Mouse (Mus musculus): ENCODE results near the gene Igfbpl1. TPM values are rescaled to one million over a fixed set of nuclear protein-coding genes. Genes with fewer than 3 reads are reported as not detected.

Igfbpl1 gene
- total RNA-seq, 1 experiment: 4.1 TPM

DNA sequence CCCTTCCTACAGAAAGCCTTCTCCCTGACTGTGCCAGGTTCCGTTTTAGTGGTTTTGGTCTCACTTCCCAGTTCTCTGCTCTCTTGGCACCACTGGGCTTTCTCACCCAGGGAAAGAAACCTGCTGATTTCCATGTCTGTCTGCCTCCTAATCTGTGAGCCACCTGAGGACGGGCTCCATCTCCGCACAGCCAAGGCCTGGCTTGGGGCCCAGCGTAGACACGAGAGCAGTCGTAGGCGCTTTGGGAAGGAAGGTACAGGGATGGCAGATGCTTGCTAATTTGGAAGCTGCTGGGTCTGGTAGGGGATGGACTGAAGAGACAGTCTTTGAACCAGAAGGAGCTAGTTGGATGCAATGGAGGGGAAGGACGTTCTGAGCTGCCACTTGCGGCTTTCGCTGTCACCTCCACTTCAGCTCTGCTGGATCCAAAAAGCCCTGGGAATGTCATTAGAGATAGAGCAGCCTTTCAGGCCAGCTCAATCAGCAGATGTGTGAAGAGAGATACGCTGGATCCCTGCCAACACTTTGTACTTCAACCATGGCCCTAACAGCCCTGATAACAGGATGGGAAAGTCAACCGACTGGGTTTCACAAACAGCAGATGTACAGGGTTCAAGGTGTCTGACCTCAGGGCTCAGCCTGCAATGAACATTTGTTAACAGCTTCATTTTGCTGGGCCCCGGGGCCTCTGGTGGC is 37.3 kb downstream of the Igfbpl1 start:
- in situ Hi-C loops (cut with MboI; ENCODE audit: low sequenced_read_pairs in 2 of 2, unreplicated experiment in 2 of 2): loop anchor here in 1 of 2 experiments (25.0 kb wide), 1 partner anchor 377 kb away; the partner anchor contains the start of gene Slc25a51
- no peak overlapping the region for H3K4me3 ChIP-seq (ENCODE audit: insufficient read depth in 1 of 2, low read depth in 1 of 2, low read length in 2 of 2, poor library complexity in 1 of 2, severe bottlenecking in 1 of 2)

DNA sequence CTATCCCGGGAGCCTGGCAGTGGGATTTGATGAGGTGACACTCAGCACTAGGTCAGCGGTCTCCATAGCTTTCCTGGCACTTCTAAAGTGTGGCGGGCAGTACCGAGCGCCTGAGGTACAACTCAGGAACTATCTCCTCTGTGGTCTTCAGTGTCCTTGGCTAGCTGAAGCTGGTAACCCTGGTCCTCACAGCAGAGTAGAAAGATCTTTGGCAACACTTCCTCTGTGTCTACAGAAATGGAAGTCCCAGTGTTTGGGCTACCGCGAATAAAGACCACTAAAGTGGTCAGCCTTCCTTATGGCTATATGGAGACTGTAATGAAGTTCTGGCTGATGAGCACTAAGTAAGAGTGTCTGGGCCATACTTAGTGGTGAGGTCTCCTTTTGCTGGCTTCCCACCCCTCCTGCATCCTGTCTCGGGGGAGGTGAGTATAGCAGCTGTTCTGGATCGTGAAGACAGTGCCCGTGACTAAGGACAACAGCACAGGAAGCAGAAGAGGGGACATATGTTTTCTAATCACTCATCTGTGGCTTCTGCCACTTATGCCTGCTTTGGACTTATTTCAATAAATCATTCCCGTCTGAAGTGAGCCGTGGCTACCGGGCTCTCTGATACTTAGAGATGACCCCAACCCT is 38.2 kb downstream of the Igfbpl1 start:
- Histone ChIP-seq H3K27ac (ENCODE audit: insufficient read depth, low read depth, low read length, poor library complexity, severe bottlenecking) (no peak overlapping the region), H3K9ac (ENCODE audit: insufficient read depth, low read depth, low read length, poor library complexity, severe bottlenecking) (no peak overlapping the region), H3K4me3 (ENCODE audit: insufficient read depth in 1 of 2, low read depth in 1 of 2, low read length in 2 of 2, poor library complexity in 1 of 2, severe bottlenecking in 1 of 2) (no peak overlapping the region), H3K9me3 (ENCODE audit: control insufficient read depth, insufficient read depth, low read depth, low read length) (no peaks in the 10 kb centered on the region), H3K4me1 (ENCODE audit: control insufficient read depth in 2 of 2, insufficient read depth in 2 of 2, low read length in 2 of 2, poor library complexity in 1 of 2) (no peaks in the 10 kb centered on the region), H3K36me3 (ENCODE audit: control insufficient read depth, insufficient read depth, low read length, poor library complexity, severe bottlenecking) (no peaks in the 10 kb centered on the region)
- in situ Hi-C loops (cut with MboI; ENCODE audit: low sequenced_read_pairs in 2 of 2, unreplicated experiment in 2 of 2): loop anchor here in 1 of 2 experiments (25.0 kb wide), 1 partner anchor 376 kb away; the partner anchor contains the start of gene Slc25a51
- DNase-seq (ENCODE audit: low read depth, low spot score): no peak
- TF ChIP-seq ZNF384 (IDR thresholded peaks at IDR 0.05; ENCODE audit: low read depth, low read length) (no peak), ZC3H11A (IDR thresholded peaks at IDR 0.05; ENCODE audit: borderline replicate concordance, low read depth, low read length) (no peak), MAFK (IDR thresholded peaks at IDR 0.05; ENCODE audit: insufficient read depth, low read depth, low read length) (no peak), HCFC1 (IDR thresholded peaks at IDR 0.05; ENCODE audit: borderline replicate concordance, insufficient read depth, low read length) (no peak), CHD2 (IDR thresholded peaks at IDR 0.05; ENCODE audit: low read depth, low read length) (no peak)

More for the DNA sequence above, 37.3 kb downstream of the Igfbpl1 start:
- no peaks in the 10 kb centered on the region for H3K9me3 ChIP-seq (ENCODE audit: control insufficient read depth, insufficient read depth, low read depth, low read length)
- TF ChIP-seq ZC3H11A (IDR thresholded peaks at IDR 0.05; ENCODE audit: borderline replicate concordance, low read depth, low read length): no peak
- no peak for TF ChIP-seq HCFC1 (IDR thresholded peaks at IDR 0.05; ENCODE audit: borderline replicate concordance, insufficient read depth, low read length)
- no peak for TF ChIP-seq MAFK (IDR thresholded peaks at IDR 0.05; ENCODE audit: insufficient read depth, low read depth, low read length)
- no peak for TF ChIP-seq ZNF384 (IDR thresholded peaks at IDR 0.05; ENCODE audit: low read depth, low read length)
- no peak for TF ChIP-seq CHD2 (IDR thresholded peaks at IDR 0.05; ENCODE audit: low read depth, low read length)
- no peaks in the 10 kb centered on the region for H3K4me1 ChIP-seq (ENCODE audit: control insufficient read depth in 2 of 2, insufficient read depth in 2 of 2, low read length in 2 of 2, poor library complexity in 1 of 2)
- H3K9ac ChIP-seq (ENCODE audit: insufficient read depth, low read depth, low read length, poor library complexity, severe bottlenecking): no peak overlapping the region
- no peaks in the 10 kb centered on the region for H3K36me3 ChIP-seq (ENCODE audit: control insufficient read depth, insufficient read depth, low read length, poor library complexity, severe bottlenecking)
- no peak for DNase-seq (ENCODE audit: low read depth, low spot score)
- H3K27ac ChIP-seq (ENCODE audit: insufficient read depth, low read depth, low read length, poor library complexity, severe bottlenecking): no peak overlapping the region

DNA sequence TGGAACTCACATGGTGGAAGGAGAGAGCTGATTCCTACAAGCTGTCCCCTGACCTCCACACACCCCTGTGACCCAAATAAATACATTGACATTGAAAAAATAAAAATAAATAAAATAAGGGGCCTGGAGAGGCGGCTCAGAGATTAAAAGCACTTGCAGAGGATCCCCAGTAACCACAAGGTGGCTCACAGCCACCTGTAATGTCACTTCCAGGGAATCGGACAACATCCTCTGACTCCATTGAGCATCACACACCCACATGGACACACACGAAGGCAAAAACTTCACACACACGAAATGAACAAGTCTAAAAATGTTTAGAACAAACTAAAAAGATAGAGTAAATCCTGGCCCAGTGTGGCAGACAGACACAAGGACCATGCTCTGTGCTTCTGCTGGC is 40.0 kb downstream of the Igfbpl1 start:
- H3K27ac ChIP-seq (ENCODE audit: insufficient read depth, low read depth, low read length, poor library complexity, severe bottlenecking): no peak overlapping the region
- no peak for TF ChIP-seq CHD2 (IDR thresholded peaks at IDR 0.05; ENCODE audit: low read depth, low read length)
- TF ChIP-seq ZC3H11A (IDR thresholded peaks at IDR 0.05; ENCODE audit: borderline replicate concordance, low read depth, low read length): no peak
- TF ChIP-seq ZNF384 (IDR thresholded peaks at IDR 0.05; ENCODE audit: low read depth, low read length): no peak
- no peak for TF ChIP-seq HCFC1 (IDR thresholded peaks at IDR 0.05; ENCODE audit: borderline replicate concordance, insufficient read depth, low read length)
- no peak for TF ChIP-seq MAFK (IDR thresholded peaks at IDR 0.05; ENCODE audit: insufficient read depth, low read depth, low read length)
- in situ Hi-C loops (cut with MboI; ENCODE audit: low sequenced_read_pairs in 2 of 2, unreplicated experiment in 2 of 2): loop anchor here in 1 of 2 experiments (25.0 kb wide), 1 partner anchor 374 kb away; the partner anchor contains the start of gene Slc25a51

DNA sequence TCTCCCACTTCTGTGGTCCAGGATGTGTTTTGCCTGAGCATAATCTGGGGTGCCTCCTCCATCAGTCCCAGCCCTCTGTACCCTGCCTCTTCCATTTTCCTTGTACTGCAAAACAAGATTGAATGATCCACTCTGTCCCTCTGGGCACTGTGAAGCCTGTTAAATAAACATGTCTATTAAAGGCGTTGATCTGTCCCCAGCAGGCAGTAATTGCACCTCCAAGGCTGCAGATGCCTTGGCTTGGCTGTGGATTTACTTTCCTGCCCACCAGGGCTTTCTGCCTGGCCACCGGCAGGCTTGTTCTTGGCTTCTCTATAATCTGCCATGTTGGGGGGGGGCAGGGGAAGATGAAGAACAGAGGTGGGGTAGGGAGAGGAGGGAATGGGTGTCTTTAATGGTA is 40.8 kb downstream of the Igfbpl1 start:
- DNase-seq (ENCODE audit: low read depth, low spot score): no peak
- no peak overlapping the region for H3K9ac ChIP-seq (ENCODE audit: insufficient read depth, low read depth, low read length, poor library complexity, severe bottlenecking)
- no peaks in the 10 kb centered on the region for H3K9me3 ChIP-seq (ENCODE audit: control insufficient read depth, insufficient read depth, low read depth, low read length)
- H3K4me1 ChIP-seq (ENCODE audit: control insufficient read depth in 2 of 2, insufficient read depth in 2 of 2, low read length in 2 of 2, poor library complexity in 1 of 2): no peaks in the 10 kb centered on the region
- in situ Hi-C loops (cut with MboI; ENCODE audit: low sequenced_read_pairs in 2 of 2, unreplicated experiment in 2 of 2): loop anchor here in 1 of 2 experiments (25.0 kb wide), 1 partner anchor 374 kb away; the partner anchor contains the start of gene Slc25a51
- no peak overlapping the region for H3K27ac ChIP-seq (ENCODE audit: insufficient read depth, low read depth, low read length, poor library complexity, severe bottlenecking)
- H3K4me3 ChIP-seq (ENCODE audit: insufficient read depth in 1 of 2, low read depth in 1 of 2, low read length in 2 of 2, poor library complexity in 1 of 2, severe bottlenecking in 1 of 2): no peak overlapping the region
- no peaks in the 10 kb centered on the region for H3K36me3 ChIP-seq (ENCODE audit: control insufficient read depth, insufficient read depth, low read length, poor library complexity, severe bottlenecking)
- TF ChIP-seq ZC3H11A (IDR thresholded peaks at IDR 0.05; ENCODE audit: borderline replicate concordance, low read depth, low read length): no peak
- no peak for TF ChIP-seq CHD2 (IDR thresholded peaks at IDR 0.05; ENCODE audit: low read depth, low read length)
- TF ChIP-seq ZNF384 (IDR thresholded peaks at IDR 0.05; ENCODE audit: low read depth, low read length): no peak
- no peak for TF ChIP-seq HCFC1 (IDR thresholded peaks at IDR 0.05; ENCODE audit: borderline replicate concordance, insufficient read depth, low read length)
- no peak for TF ChIP-seq MAFK (IDR thresholded peaks at IDR 0.05; ENCODE audit: insufficient read depth, low read depth, low read length)

More for the DNA sequence above, 40.0 kb downstream of the Igfbpl1 start:
- no peaks in the 10 kb centered on the region for H3K9me3 ChIP-seq (ENCODE audit: control insufficient read depth, insufficient read depth, low read depth, low read length)
- H3K9ac ChIP-seq (ENCODE audit: insufficient read depth, low read depth, low read length, poor library complexity, severe bottlenecking): no peak overlapping the region
- no peak overlapping the region for H3K4me3 ChIP-seq (ENCODE audit: insufficient read depth in 1 of 2, low read depth in 1 of 2, low read length in 2 of 2, poor library complexity in 1 of 2, severe bottlenecking in 1 of 2)
- no peak for DNase-seq (ENCODE audit: low read depth, low spot score)
- no peaks in the 10 kb centered on the region for H3K36me3 ChIP-seq (ENCODE audit: control insufficient read depth, insufficient read depth, low read length, poor library complexity, severe bottlenecking)
- no peaks in the 10 kb centered on the region for H3K4me1 ChIP-seq (ENCODE audit: control insufficient read depth in 2 of 2, insufficient read depth in 2 of 2, low read length in 2 of 2, poor library complexity in 1 of 2)
